Mouse (Mus musculus): ENCODE measurements around the gene Vapb.

The Vapb gene

DNA sequence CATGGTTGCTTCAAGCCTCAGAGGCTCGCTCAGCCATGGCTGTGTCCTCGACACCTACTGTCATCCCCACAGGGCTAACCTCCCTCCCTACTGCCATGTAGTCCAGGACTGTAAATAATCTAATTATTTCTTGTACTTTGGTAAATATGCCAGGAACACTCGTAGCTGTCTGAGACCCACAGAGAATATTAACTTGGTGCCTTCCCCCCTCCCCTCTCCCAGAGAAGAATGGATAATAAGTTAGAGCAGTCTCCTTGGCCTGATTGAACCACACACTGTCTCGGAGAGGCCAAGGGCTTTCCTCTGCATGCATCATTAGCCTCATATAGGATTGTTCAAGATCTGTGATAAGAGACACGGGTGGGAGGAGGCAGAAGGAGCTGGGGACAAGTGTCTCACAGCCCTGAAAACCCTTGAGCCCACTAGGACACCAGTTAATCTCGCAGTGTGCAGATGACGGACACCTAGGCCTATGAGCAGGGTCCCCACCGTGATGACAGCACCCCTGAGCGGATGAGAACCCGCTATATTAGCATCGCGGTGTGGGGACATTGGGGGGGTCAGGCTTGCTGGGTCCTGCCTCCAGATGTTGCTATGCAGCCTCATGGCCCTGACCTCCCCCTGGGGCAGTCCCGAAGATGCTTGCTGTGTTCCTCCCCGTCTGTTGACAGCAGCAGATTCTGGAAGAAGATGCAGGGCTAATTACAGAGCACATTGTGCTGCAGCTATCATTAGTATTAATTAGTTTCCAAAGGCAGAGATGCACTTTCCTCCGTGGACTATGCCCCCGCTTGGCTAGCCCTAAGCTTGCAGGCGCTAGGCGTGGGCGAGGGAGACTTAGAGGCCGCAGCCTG, 54.8 kb downstream of the Vapb start:
- in situ Hi-C loops (cut with MboI): no loop called here

DNA sequence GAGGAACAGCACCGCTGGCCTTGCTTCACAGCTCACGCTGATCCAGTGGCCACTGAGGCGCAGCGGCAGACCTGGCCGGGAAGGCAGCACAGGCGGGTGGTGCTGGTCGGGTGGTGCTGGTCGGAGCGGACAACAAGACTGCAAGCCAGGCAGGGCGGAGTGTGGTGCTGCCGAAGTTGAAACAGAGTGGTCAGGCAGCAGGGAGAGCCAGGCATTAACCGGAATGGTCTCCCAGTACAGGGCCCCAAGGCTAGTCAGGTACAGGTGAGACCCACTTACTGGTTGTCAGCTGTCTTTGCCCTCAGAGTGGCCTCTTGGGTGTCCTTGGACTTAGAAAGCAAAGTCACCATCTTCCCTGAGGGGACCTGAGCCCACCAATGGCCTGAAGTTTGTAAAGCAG, 56.7 kb downstream of the Vapb start:
- in situ Hi-C loops (cut with MboI): no loop called here

DNA sequence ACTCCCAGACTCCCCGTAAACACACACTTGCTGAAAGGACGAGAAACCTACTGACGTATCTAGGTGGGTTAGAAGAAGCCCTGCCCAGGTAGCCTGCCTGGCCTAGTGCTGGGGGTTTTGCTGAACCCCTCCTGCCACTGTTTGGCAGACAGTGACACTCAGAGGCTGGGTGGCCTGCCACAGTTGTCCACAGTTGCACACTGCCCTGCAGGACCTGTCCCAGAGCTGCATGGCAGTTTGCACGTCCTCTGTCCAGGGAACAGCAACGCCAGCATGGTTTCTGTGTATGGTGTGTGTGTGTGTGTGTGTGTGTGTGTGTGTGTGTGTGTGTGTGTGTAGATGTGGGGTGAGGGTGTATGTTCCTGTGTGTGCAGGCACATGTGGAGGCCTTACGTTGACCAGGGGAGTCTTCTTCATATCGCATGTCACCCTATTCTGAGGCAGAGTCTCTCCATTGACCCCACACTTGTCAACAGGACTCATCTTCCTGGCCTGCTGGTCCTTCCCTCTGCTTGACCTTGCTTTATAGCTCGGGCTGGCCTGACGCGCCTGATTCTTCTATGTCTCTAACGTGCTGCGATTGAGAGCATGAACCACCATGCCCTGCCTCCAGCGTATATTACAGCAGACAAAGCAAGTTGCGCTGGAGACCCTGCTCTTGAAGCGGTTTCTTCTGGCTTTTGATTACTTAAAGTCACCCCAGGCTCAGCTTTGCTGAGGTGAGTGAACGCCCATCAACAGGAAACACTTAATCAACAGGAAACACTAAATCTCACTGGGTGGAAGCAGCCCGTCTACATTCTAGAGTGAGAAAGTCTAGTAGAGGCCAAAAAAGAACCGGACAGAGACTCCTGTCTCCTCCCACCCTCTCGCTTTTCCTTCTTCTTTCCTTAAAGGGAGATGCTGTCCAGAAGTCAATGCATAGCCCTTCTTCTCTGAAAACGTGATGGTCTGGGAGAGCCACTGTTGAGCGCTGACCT, 57.5 kb downstream of the Vapb start:
- in situ Hi-C loops (cut with MboI): no loop called here

GRCm38 (mm10) chr2:173795801-173796673, 58.7 kb downstream of the Vapb start:
- in situ Hi-C loops (cut with MboI): no loop called here

DNA sequence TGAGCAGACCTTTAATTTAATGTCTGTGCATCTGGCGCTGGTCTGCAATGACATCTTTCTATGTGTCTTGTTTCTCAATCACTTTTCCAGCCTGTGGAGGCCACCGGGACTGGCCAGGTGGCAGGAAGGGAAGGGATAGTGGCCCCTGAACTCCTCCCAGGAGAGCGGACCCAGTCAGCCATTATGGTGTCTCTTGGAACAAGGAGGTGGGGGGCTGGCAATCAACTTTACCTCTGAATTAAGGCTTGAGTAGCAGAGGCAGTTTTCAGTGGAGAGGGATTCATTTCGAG, 59.3 kb downstream of the Vapb start:
- in situ Hi-C loops (cut with MboI): no loop called here

DNA sequence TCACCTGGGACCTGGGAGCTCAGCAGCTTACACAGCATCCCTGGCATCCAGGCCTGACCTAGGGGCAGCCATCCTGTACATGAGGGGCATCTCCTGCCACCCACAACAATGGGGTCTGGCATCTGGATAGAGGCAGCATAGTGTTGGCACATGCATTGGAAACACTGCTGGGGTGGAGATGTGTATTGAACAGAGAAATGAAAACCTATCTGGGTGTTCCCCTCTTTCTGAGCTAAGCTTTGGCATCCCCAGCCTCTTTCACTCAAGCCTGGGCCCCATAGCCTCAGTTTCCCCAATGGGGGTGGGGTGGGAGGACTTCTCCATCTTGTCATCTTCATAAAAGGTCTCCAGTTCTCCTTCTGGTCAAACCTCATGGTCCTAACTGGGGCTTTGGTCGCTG, 62.2 kb downstream of the Vapb start:
- in situ Hi-C loops (cut with MboI): no loop called here

DNA sequence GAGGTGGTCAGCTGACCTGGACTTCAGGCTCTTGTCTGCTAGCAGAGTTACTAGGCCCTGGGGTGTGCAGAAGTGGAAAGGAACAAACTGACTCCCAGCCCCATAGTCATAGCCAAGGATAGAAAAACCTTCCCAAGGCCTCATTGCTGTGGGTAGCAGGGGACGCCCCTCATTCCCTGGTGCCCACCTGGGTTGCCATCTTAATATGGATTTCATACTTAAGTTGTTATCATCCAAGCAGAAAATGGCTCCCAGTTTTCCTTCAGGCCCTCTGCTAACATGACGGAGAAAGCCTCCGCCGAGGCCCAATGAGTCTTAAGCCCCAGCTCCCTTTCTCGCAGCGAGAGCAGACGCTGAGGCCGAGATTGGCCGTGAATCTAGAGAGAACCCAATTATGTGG, 63.3 kb downstream of the Vapb start:
- in situ Hi-C loops (cut with MboI): no loop called here

DNA sequence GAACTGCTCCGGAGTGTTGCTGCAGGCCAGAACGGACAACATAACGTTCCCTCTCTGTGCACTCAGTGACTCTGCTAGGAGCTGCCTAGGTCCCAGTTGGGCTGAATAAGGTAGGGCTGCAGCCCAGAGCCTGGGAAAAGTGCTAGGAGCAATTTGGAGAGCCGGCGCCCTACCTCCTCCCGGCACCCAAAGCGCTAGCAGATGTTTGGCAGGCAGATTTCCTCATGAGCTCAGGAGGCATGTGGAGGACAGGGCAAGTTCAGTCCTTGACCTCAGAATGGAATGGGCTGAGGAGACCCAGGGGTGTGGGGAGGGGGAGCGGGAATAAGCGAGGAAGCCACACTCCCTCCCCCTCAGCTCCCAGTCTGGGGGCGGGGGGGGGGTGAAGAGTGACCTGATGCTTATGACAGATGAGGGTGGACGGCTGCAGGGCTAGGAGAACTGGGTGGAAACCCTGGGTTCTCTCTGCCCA, 64.1 kb downstream of the Vapb start:
- in situ Hi-C loops (cut with MboI): no loop called here

- in situ Hi-C loops (cut with MboI): no loop called here
These were observed 64.9 kb downstream of the Vapb start for GRCm38 (mm10) chr2:173802176-173802575.

- in situ Hi-C loops (cut with MboI): no loop called here
These were observed 65.6 kb downstream of the Vapb start for GRCm38 (mm10) chr2:173802956-173803355.

- in situ Hi-C loops (cut with MboI): no loop called here
These were observed 66.5 kb downstream of the Vapb start for GRCm38 (mm10) chr2:173803827-173804226.

DNA sequence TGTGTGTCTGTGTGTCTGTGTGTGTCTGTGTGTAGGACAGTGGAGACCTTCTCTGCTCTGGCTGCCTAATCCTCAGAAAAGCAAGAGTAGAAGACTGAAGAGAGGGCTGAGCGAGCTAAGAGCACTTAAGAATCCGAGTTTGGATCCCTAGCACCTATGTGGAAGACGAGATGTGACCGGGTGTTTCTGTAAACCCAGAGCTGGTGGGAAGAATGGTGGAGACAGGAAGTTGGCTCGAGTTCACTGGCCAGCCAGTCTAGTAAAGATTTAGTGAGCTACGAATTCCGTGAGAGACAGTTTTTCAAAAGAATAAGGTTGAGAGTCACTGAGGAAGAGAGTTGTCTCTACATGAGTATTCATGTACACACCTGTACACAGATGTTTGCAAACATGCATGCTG, 69.3 kb downstream of the Vapb start:
- in situ Hi-C loops (cut with MboI): no loop called here

DNA sequence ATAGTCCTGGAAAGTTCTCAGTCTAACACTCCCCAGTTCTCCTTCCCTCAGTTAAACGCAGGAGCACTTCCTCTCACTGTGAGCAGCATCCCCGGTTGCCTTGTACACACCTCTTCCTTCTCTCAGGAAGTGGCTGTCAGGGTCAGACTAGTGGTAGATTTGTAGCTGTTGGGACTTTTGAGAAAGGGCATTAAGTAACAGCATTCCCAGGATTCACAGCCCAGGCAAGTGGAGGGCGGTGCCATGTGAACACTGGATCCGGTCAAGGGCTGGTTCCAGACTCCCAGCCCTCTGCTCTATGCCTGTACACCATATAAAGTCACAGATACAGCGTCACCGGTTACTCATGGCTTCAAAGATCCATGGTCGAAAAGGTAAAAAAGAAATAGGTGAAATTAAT, 71.6 kb downstream of the Vapb start:
- in situ Hi-C loops (cut with MboI): no loop called here

DNA sequence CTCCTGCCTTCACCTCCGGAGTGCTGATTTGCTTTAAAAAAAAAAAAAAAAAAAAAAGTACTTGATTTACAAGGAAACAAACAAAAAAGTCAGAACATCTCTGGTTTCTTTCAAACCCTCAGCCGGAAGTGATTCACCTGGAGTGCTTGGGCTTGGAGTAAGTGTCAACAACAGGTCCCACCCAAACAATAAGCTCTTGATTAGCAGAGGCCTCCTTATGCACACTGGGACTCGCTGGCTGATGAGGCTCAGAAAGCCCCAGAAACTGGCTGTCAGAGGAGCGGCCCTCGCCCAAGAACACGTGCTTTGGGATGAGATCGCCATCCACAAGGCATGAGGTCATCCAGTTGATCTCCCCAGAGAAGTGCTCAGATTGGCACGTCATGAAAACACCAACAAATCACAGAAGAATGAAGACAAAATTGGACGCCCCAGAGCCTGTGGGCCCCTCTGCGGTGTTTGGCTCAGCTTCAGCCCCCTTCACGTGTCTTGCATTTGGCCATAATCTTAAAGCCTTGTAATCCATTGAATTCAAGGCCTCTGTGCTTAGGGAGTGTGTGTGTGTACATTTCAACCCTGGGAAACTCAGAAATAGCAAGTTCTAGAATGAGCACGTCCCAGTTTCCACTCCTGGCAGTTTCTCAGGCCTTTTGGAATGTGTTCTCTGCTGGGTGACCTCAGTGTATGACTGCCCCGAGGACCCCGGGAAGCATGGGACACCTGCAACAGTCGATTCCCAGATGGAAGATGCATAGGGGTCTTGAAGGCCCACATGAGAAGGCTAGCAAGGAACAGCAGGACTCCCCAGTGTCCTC, 72.9 kb downstream of the Vapb start:
- in situ Hi-C loops (cut with MboI): no loop called here

GRCm38 (mm10) chr2:173810851-173811130, 73.5 kb downstream of the Vapb start:
- in situ Hi-C loops (cut with MboI): no loop called here

DNA sequence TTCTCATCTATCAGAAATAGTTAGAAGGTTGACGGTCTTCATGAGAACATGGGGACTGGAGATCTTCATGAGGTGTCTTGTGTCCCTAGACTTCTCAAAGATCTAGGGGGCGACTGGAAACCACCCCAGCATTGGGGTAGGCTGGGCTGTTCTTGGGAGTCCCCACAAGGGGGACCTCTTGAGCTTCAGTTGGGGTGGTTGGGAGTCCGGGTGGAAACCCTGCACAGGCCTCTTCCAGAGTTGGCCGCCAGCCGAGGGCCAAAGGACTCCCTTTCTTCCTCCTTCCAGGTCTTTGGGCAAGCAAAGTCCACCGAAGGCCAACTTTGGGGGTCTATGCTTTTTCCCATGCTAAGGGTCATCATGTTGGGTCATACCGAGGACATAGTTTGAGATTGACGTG, 74.5 kb downstream of the Vapb start:
- in situ Hi-C loops (cut with MboI): no loop called here

GRCm38 (mm10) chr2:173813071-173813470, 75.8 kb downstream of the Vapb start:
- in situ Hi-C loops (cut with MboI): no loop called here

DNA sequence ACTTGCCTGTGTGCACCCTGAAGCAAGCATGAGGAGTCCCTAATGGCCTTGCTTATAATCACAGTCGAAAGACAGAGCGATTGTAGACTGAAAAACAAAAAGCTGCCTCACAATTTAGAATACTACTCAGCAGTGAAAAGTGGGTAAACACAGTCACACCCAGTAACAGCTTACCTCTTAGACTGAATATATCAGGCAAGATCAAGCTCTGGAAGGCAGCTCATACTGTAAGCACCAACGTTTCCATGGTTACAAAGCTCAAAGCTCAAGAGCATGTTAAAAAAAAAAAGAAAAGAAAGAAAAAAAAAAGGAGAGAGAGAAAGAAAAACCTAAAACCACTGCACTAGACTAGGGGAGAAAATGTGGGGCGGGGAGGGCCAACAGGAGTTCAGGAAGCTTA, 89.0 kb downstream of the Vapb start:
- in situ Hi-C loops (cut with MboI): no loop called here

DNA sequence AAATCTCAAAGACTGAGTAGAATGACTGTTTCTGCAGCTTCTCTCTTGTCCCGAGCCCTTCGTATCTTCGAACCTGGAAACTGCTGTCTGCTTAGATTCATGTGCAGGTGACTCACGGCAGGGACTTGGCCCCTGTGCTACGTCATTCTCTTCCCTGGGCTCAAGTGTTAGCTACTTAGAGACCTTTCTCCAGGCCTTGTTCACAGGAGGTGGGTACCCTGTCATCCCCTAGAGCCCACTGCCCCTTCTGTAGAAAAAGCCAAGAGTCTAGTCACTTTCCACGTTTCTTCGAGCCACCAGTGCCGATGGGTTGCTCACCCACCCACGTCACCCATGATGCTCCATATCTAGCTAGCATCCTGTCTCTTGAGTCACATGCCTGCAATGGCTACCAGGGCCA, 89.9 kb downstream of the Vapb start:
- in situ Hi-C loops (cut with MboI): no loop called here

DNA sequence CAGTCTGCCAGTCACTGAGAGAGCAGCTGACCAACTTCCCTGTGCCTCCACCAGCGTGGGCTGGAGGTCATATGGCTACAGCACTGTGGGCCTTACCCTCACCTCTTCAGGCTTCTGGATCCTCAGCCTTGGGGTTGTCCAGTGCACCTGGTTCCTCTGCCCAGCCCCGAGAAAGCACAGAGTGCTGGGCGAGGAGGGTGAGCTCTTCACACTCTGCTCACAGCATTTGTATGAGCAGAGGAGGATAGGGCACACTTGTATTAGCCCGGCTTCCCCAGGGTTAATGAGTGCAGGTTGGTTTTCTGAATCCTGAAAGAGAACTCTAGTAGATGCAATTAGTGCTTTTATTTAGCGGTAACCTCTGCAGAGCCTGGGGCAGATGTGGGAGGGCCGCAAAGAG, 90.8 kb downstream of the Vapb start:
- in situ Hi-C loops (cut with MboI): no loop called here

DNA sequence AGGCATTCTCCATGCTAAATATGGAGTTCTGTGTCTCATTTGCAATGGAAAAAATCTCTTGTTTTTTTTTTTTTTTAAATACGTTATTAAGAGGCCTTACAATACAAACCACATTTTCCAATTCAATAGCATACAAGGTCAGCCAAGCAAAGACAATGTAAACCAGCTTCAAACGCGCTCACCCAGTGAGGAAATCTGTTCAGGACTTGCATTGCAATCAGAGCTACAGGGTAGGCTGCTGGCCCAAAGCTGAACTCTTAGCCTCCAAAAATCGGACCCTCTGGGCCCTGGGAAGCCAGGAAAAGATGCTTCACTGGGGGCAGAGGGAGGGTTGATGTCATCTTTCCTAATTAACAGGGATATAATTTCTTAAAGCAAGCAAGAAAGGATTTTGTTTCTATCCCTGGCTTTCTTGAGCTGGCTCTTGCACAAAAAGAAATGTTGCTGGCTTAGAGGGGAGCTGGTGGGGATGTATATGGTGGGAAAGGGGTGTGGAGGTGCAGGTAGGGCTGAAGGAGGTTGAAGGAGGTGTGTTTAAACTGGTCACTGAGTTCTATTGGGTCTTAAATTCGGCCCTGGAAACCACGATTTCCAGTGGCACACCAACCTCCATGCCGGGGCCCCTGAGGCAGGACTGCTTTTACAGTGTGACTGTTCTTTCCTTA, 95.6 kb downstream of the Vapb start:
- in situ Hi-C loops (cut with MboI): no loop called here
